Mouse (Mus musculus): Measurements from ENCODE around the gene A730061H03Rik.

Gene A730061H03Rik

DNA sequence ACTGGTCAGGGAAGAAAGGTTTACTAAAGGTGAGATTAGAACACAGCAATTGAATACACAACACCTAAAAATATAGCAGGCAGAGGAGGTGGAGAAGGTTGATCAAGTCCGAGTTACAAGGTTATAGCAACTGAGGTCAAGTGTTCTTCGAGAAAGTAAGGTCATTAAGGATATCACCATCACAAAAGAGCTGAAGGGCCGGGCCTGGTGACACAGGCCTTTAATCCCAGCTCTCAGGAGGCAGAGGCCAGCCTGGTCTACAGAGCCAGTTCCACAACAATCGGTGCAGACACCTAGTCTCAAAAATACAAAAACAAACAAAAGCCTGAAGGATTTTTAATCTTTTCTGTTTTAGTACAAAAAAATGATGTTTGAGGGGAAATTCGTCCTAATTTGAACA lies 8.9 kb downstream of the A730061H03Rik start:
- DNase-seq (ENCODE audit: low spot score): no peak

DNA sequence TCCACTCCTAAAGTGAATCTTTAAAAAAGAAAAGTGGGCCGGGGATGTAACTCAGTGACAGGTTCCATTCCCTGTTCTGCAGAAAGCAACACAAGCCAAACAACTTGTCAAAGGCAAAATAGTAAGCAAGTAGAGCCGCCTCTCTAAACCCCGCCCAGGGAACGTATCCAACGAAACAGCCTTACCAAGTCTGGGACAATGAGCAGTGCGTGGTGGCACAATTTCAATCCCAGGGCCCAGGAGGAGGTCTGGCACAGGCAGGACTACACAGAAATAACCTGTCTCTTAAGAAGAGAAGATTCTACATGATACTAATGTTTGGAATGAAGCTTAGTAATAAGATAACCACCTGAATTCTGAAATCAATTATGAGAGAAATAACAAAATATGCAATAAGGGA lies 10.0 kb downstream of the A730061H03Rik start:
- no peak for DNase-seq (ENCODE audit: low spot score)

DNA sequence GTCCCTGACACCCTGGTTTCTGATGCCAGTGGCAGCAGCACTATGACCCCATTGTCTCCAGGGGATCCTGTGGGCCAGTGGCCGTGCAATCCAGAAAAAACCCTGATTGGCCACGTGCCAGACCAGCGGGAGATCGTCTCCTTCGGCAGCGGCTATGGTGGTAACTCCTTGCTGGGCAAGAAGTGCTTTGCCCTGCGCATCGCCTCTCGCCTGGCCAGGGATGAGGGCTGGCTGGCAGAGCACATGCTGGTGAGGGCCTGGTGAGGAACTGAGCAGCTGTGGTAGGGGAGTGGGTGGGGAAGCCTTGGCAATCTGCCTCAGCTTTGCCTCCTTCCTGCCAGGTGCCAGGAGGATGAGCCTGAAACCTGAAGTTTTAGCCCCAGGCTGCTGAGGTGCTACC lies 15.9 kb downstream of the A730061H03Rik start:
- DNase-seq (ENCODE audit: low spot score): no peak

DNA sequence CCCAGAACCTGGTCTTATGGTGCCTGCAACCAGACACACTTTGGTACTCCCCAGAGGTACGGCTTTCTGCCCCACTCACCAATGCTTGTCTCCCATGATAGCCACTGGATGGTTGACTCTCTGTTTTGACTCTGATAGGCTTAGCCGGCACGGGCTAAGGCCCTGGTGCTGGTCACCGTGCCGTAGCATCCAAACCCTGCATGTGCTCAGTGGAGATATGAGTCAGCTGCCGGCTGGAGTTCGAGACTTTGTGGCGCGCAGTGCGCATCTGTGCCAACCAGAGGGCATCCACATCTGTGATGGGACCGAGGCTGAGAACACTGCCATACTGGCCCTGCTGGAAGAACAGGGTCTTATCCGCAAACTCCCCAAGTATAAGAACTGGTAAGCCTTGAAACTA lies 17.9 kb downstream of the A730061H03Rik start:
- no peak for DNase-seq (ENCODE audit: low spot score)

DNA sequence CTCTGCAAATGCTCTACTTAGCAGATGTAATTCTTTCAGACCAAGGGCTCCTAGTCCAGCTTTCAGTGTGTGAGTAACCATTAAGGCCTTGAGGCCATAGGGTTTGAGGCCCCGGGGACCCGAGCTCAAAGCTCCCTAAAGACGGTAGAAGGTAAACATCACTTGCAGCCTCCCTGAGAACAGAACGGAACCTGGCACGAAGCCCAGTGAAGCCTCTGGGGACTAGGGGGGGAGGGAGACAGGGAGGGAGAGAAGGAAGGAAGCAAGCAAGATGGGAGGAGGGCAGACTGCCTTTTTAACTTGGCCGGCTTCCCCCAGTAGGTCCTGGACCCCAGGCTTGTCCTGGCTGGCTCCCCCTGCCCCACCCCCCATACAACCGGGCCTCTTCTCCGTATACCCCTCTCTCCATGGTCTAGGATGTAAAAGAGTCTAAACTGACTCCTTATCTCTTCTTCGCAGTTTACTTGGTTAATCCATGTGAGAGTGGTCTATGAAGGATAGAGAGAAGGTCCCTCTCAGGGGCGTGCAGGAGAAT lies 19.4 kb downstream of the A730061H03Rik start:
- DNase-seq (ENCODE audit: low spot score): peak; percentile 75

DNA sequence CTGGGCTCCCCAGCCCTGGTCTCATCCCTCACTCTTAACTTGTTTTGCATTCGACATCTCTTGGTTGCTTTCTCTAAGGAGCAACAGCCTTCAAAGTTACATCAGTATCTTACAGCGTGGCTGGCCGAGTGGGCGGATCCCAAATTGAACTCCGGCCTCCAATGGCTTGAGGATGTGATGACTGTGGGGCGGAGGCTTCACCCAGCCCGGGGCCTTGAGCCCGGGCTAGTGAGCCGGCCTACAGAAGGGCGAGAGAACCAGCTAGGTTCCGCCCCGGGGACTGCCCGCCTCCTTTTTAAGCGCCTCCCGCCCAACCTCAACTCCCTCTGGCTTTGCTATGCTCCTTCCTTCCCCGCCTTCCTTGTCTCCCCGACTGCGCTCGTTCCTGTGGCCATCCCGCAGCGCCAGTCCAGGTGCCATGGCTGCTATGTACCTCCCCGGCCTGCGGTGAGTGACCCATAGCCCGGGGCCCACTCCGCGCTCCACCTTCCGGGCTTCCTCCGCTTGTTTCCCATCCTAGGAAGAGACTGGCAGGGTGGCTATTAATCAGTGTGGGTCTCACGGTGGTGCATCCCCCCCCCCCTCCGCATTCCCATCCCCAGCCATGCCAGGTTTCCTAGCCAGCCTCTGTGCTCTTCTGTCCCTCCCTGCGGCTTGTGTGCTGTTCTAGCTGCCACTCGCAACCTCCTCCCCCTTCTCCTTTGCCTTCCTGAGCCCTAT lies 20.0 kb downstream of the A730061H03Rik start, which contains the start of gene Pck2:
Gene Pck2, plus strand, starts transcription at position 200 of the 720 bp plus-strand sequence.
- DNase-seq (ENCODE audit: low spot score): peak; percentile 59

DNA sequence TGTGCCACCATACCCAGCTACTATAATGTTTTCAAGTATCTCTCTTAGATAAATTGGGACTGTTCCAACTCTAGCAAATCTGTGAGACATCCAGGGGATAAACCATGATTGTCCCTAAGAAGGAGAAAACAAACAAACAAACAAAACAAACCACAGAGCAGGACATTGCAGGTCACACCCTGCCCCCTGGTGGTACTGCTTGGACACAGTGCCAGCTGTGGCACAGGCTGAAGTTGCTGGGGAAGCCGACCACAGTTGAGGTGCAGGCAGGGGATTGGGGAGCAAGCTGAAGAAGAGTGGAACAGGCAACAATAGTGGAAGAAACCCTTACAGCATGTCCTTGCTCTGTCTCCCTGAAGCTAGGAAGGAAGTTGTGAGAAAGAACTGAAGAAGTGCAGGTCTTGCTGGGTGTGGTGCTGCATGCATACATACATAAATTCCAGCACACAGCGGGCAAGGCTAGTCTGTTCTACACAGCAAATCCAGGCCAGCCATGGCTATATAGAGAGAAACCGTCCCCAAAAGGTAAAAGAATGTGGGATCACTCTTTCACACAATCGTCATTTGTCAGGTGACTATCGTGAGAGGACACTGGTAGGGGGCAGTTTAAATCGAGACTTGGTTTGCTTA lies 24.0 kb downstream of the A730061H03Rik start:
- DNase-seq (ENCODE audit: low spot score): no peak

DNA sequence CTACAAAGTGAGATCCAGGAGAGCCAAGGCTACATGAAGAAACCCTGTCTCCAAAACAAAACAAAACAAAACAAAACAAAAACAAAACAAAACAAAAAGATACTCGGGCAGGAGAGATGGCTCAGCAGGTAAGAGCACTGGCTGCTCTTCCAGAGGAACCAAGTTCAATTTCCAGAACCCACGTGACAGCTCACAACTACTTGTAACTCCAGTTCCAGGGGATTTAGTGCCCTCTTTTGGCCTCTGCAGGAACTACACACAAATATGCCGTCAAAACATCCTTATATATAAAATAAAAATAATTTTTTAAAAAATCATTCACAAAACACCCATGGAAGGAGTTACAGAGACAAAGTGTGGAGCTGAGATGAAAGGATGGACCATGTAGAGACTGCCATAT lies 32.3 kb downstream of the A730061H03Rik start:
- DNase-seq (ENCODE audit: low spot score): no peak

DNA sequence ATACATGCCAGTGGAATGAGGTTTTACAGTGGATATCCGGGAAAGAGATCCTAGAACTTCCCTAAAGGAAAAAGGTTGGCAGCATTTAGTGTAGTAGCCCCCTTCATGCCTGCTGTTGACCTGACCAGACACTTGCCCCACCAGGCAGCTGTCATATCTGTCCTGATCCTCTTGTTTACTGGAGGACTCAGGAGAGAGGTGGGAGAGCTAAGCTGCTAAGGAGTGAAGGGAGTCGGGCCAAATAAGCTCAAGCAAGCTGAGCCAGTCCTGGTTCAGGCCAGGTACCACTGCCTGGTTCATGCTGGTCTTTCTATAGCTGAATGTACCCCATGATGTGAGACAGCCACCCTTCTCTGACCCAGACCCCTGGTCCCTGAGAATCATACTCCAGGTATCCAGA lies 33.5 kb downstream of the A730061H03Rik start:
- DNase-seq (ENCODE audit: low spot score): no peak

DNA sequence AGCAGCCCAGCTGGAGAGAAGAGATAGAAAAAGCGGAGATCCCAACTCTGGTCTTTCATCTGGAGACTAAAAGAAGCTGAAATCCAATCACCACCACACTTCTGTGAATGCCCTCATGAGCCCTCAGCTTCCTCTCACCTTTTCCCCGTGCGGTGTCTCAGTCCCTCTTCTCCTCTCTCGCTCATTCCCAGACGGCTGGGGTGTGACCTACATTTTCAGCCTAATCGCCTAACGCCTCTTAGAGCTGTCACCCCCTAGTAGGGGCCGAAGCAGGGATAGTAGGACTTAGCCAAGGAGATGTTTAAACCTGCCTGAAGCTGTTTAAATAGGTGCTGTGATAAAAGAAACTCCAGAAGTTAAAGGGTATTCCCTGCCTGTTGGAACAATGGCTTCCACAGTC lies 35.4 kb downstream of the A730061H03Rik start, which contains the start of gene Nrl:
Gene Nrl, minus strand, starts transcription at position 197 of the 400 bp plus-strand sequence.
- no peak for DNase-seq (ENCODE audit: low spot score)

DNA sequence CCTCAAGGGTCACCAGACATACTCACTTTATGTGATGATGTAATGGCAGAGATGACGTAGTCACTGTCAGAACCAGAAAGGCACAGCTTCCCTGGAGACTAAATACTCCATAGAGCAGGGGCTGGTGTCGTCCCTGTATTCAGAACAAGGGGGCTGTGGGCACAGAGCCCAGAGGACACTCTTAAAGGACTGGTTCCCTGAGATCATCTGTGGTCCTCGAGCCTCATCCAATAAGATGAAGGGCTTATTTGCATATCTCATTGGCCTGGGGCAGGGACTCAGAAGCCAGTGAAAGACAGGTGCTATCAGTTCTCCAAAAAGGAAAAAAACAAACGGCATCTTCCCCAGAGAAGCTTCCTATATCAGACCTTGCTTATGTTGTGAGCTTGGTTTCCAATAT lies 36.1 kb downstream of the A730061H03Rik start:
- no peak for DNase-seq (ENCODE audit: low spot score)

DNA sequence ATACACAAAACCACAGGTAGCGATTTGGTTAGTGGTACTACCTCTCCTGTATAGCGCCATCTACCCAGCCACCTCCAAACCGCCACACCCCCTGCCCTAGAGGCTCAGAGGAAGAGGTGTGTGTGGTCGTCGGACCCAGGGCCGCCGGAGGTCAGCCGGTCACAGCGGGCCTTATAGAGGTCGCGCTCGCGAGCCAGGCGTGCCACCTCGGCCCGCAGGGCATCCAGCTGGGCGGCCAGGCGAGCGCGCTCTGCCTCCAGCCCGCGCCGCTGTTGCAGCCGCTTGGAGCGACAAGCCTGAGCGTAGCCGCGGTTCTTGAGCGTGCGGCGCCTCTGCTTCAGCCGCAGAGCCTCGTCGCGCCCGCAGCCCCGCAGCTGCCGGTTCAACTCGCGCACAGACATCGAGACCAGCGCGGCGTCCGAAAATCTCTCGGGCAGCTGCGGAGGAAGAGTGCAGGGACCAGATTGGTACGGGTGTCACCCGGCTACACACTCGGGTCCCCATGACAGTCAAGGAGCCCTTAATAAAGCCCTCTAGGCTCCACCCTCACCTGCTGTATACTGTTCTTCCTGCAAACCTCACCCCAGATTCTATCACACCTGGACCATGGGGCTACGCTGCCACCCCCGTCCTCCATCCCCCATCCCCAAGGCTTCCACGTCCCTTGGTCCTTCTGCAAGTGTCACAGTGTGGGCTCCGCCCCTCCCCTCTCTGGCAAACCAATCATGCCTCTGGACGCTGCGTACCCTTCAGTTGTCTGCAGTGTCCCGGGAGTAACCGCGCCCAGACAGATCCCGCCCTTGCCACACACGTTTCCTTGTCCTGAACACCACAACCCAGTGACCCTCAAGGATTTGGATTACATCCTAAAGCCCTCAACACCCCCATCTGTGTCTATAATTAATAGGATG lies 39.5 kb downstream of the A730061H03Rik start:
- DNase-seq (ENCODE audit: low spot score): no peak

DNA sequence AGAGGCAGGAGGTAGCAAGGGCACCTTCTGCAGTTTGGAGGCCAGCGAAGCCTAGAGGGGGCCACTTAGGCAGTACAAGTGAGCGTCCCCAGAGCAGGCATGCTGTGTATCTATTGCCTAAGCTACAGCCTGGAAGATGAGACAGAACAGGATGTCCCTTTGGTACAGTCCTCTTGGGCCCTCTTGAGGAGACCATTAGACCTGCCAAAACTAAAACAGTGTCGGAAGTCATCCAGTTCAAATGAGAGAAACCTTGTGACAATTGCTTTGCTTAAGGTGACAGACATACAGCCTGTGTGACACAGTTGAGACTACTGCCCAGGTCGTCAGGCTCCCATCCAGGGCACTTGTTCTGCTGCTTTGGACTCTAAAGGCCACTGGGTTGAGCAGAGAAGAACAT lies 40.6 kb downstream of the A730061H03Rik start:
- no peak for DNase-seq (ENCODE audit: low spot score)

DNA sequence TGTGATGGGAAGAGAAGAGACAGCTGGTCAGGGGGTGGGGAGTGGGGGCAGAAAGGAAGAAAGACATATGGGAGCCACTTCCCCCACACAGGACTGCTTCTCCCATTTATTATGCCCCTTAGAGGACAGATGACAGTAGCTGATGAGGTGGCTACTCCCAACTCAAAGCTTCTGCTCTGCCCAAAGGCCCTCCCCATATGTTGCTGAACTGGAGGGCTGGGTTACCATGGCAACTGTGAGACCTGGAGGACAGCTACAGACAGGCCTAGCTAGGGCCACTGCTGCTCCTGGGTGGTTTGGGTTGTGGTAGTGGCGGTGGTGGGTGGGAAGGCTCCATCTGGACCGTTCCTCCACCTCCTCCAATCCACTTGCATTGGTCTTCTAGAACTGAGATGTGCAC lies 41.3 kb downstream of the A730061H03Rik start:
- DNase-seq (ENCODE audit: low spot score): no peak

DNA sequence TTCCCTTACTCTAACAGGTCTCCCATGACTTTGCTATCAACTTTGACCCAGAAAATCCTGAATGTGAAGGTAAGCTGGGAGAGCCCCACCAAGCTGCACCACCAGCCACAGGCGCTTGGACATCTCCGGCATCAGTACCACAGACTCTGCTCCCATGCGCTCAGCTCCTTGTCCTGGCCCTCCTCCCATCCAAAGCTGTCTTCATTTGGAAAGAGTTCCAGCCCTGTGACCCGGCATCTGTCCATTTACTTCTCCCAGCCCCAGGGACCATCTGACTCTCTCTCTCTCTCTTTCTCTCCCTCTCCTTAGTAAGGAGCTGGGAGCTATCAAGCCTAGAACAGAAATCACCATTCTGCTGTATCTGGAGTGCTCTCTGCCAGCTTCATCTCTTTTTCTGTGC lies 44.4 kb downstream of the A730061H03Rik start:
- DNase-seq (ENCODE audit: low spot score): no peak

DNA sequence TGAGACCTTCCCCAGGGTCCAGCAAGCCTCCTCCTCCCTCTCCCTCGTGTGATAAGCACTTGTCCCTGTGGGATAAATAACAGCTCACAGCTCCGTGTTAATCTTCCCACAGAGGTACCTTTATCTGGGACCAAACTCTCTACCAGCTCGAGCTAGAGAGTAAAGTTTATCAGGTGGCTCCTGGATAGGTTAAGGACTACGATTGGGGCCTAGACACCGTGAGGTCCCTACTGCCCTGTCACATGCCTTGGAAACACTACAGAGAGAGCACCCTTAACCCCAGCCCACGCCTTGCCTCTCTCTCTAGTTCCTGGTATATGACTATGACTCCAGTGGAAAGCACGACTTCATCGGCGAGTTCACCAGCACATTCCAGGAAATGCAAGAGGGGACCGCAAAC lies 46.3 kb downstream of the A730061H03Rik start:
- no peak for DNase-seq (ENCODE audit: low spot score)

DNA sequence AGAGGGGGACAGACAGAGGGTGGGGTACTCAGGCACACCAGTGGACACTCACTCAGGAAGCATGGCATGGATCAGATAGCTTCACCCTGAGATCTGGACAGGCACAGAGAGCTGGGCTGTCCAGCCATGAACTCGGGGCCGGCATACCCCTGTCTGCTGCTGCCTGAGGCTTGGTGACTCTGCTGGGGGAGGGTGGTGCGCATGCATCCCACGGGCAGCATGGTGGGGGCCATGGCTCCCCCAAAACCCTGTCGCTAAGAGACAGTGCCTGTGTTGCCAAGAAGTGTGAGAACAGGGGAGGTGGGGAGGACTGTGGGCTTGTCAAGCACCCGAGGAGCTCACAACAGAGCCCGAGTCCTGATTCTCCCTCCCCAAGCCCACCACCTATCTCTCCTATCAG lies 49.2 kb downstream of the A730061H03Rik start:
- no peak for DNase-seq (ENCODE audit: low spot score)

DNA sequence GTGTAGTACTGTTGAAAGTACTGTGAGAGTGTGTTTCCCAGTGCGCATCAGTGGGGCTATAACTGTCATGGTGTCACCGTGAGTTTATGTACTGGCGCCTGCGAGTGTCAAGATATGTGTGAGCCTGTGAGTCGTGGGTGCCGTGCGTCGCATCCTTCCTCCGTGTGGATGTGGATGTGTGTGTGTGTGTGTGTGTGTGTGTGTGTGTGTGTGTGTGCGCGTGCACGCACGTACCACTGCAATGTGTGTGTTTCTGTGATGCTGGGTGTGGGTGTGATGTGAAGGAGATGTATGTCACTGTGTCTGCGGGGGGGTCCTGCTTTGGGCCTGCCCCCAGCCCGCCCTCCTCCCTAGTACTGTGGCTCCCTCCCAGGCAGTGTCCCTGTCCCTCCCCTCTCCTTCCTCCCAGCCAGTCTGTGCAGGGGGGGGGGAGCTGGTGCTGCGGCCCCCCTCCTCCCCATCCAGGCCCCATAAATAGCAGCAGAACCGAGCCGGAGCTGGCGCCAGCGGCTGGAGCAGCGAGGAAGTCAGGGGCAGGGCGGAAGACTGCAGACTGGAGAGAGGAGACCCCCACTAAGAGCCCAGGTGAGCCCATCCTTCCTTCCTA lies 50.0 kb downstream of the A730061H03Rik start, which contains the start of gene Cpne6:
Gene Cpne6, plus strand, starts transcription at position 321 of the 607 bp plus-strand sequence.
- DNase-seq (ENCODE audit: low spot score): no peak

All from ovary, postnatal 10 days (tissue).